Mouse (Mus musculus) liver, adult 2 months (tissue): ENCODE measurements around the gene Nupr1l.

Source experiments
- CTCF ChIP-seq: fragments of 200-500 bp; IDR thresholded peaks from 2 replicates; pipeline ENCODE4 v1.5.1; 2011; ENCODE audit warnings: low read depth, low read length, control low read depth
- POLR2A ChIP-seq: fragments of 200-500 bp; IDR thresholded peaks from 2 replicates; pipeline ENCODE4 v1.6.1; 2011; ENCODE audit warnings: low read length, control low read depth; ENCODE audit not compliant: insufficient read depth; ENCODE audit errors: extremely low read depth

DNA sequence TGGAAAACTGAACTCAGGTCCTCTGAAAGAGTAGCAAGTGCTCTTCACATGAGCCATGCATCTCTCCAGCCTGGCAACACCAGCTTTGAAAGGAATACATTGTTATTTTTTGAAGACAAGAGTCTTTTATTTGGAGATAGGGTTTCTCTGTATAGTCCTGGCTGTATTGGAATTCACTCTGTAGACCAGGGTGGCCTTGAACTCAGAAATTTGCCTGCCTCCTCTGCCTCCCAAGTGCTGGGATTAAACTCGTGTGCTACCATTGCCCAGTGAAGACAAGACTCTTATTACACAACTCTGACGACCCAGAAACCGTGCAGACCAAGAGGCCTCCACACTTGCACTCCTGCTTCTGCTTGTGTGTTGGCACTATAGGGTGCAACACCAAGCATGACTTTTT is 28.5 kb upstream of the Nupr1l start:
- TF ChIP-seq CTCF (no peak), POLR2A (no peak)
